Mouse (Mus musculus) embryonic fibroblast, embryonic 13.5 days (primary cell): ENCODE measurements at regions not wholly inside any gene's neighbourhood (a gene's known extent, or its start where the extent isn't known, plus 50 kb on each side); places are given as distances from the start of the nearest gene placed in this dataset.

Experiments
- H3K27ac ChIP-seq: 2 replicates; pipeline ENCODE4 v1.5.1; 2012; ENCODE audit warnings: low read length, control low read depth, inconsistent platforms; ENCODE audit not compliant: insufficient read depth
- H3K4me1 ChIP-seq: 2 replicates; pipeline ENCODE4 v1.6.1; 2011; ENCODE audit warnings: low read length; ENCODE audit not compliant: control insufficient read depth, insufficient read depth
- H3K4me3 ChIP-seq: 2 replicates; pipeline ENCODE4 v1.5.1; 2011; ENCODE audit warnings: mild to moderate bottlenecking, control low read depth, low read length; ENCODE audit not compliant: insufficient read depth
- CTCF ChIP-seq: IDR thresholded peaks from 2 replicates; pipeline ENCODE4 v1.5.1; 2011; ENCODE audit warnings: mild to moderate bottlenecking, control low read depth, low read length, moderate library complexity, borderline replicate concordance; ENCODE audit not compliant: insufficient read depth
- POLR2A ChIP-seq: IDR thresholded peaks from 2 replicates; pipeline ENCODE4 v1.6.1; 2011; ENCODE audit warnings: low read depth, mild to moderate bottlenecking, control low read depth, low read length, moderate library complexity

DNA sequence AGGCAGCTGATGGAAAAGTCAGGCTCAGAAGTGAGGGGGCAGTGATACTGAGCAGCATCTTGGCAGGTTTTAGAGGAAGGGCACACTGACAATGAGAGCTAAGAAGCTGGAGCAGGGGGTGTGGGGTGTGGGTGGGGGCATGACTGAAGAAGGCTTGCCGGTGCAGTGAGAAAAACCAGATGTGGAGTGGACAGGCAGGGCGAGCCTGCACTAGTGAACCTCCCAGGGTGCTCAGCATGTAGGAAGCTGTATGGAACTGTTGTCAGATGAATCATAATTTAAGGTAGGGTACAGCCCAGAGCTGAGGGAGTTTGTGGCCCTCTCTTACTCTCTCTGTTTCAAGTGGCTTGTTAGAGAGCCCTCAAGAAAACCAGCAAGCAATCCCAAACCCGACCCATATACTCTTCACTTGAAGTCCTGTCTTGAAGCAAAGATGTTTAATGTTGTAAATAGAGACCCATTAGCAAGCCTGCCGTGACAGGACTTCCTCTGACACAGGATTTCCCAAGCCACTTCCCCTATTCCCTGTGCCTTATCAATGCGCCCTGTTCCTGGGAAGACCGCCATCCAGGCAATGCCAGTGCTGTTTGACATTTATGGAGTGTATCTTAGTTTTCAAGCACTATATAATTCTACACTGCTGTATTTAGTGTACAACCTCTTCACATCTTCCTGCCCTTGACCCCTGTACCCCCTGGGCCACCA lies 90.4 kb upstream of the Npvf start:
- Histone ChIP-seq H3K27ac (no peak overlapping the region), H3K4me1 (no peaks in the 10 kb centered on the region)
- TF ChIP-seq CTCF (no peak), POLR2A (no peak)

GRCm38 (mm10) chr6:50753151-50753550 lies 98.9 kb upstream of the Npvf start:
- H3K27ac ChIP-seq, result no peak overlapping the region
- no peaks in the 10 kb centered on the region for H3K4me1 ChIP-seq
- TF ChIP-seq CTCF, result no peak
- no peak for TF ChIP-seq POLR2A
- no peak overlapping the region for H3K4me3 ChIP-seq

More for the DNA sequence above, 90.4 kb upstream of the Npvf start:
- no peak overlapping the region for H3K4me3 ChIP-seq

DNA sequence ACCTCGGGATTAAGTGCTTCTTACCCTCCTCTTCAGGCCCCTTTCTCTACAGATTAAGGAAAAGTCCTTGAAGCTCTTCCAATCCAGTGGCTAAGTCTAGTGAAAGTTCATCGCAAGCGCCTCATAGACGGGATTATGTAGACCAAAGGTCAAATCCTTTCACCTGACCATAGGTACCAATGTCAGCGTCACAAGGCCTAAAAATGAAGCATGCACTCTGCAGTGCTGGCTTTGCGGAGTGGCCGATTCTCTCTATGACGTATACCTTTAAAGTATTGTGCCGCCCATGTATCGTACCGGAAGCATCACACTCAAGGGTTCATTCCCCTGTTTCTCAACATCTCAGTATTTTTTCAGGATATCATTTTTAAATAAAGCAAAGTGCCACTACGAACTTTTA lies 100.5 kb upstream of the Npvf start:
- Histone ChIP-seq H3K4me3 (no peak overlapping the region), H3K4me1 (no peaks in the 10 kb centered on the region), H3K27ac (no peak overlapping the region)
- no peak for TF ChIP-seq POLR2A
- no peak for TF ChIP-seq CTCF

DNA sequence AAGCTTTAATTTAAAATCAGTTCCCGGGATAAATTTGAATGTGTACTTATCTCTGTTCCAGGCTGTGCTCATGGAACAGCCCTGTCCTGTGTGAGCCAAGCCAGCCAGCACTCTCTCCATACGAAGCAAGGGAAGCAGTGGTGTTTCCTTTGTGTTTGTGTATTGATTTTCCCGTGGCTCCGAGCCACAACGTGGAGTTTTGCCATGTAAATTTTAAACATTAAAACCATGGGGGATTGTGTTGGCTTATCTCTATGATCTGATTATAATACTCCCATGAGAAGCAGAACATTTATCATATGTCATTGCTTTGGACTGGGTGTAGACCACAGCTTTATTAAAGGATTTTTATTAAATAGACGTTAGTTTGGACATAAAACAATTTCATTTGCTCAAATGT lies 106.1 kb upstream of the Npvf start:
- no peak overlapping the region for H3K27ac ChIP-seq
- H3K4me1 ChIP-seq, result no peaks in the 10 kb centered on the region
- no peak for TF ChIP-seq POLR2A
- no peak for TF ChIP-seq CTCF
- no peak overlapping the region for H3K4me3 ChIP-seq

GRCm38 (mm10) chr6:50763121-50763520 lies 108.9 kb upstream of the Npvf start:
- no peaks in the 10 kb centered on the region for H3K4me1 ChIP-seq
- no peak overlapping the region for H3K4me3 ChIP-seq
- H3K27ac ChIP-seq, result no peak overlapping the region
- TF ChIP-seq CTCF (no peak), POLR2A (no peak)

- Histone ChIP-seq H3K27ac (no peak overlapping the region), H3K4me1 (no peaks in the 10 kb centered on the region), H3K4me3 (no peak overlapping the region)
- TF ChIP-seq POLR2A, result no peak
- TF ChIP-seq CTCF, result no peak
Observed at GRCm38 (mm10) chr6:50766442-50766915, 112.2 kb upstream of the Npvf start.

- Histone ChIP-seq H3K4me3 (no peak overlapping the region), H3K27ac (no peak overlapping the region), H3K4me1 (no peaks in the 10 kb centered on the region)
- TF ChIP-seq CTCF, result no peak
- no peak for TF ChIP-seq POLR2A
Observed at GRCm38 (mm10) chr6:50767126-50767525, 112.9 kb upstream of the Npvf start.

DNA sequence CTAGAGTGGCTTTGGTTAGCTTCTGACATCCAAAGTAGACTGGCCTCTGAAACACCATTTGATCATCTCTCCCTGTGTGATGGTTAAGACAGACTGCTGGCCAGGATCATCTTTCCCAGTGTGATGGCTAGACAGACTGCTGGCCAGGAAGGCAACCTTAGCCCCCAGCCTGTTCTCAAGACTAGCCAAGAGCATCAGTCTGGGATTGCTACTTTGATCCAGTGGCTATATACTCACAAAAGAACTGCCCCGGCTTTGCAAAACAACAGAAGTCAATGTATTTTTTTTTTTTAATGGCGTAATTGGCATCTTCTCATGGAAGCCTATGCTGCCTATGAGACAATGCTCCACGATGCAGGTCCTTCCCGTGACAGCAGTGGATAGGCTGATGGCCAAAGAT lies 113.6 kb upstream of the Npvf start:
- no peak overlapping the region for H3K4me3 ChIP-seq
- H3K4me1 ChIP-seq, result no peaks in the 10 kb centered on the region
- no peak overlapping the region for H3K27ac ChIP-seq
- TF ChIP-seq POLR2A (no peak), CTCF (no peak)

DNA sequence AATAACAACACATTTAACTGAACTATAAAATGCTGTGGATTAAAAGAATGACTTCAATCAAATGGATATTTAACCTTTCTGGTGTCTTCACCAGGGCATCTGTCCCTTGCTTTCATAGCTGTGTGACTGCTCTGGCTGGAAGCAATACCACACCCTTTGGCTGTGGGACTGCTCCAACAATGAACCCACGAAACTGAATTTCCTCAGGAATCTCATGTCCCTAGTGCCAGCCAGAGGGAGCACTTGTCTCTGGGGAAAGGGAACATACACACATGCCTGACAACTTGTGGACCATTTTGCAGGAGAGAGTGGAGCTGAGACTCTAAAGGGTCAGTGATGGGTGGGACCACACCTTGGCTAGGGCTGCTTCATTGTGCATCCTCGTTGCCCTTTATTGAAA lies 114.9 kb upstream of the Npvf start:
- H3K27ac ChIP-seq, result no peak overlapping the region
- no peaks in the 10 kb centered on the region for H3K4me1 ChIP-seq
- TF ChIP-seq POLR2A (no peak), CTCF (no peak)
- H3K4me3 ChIP-seq, result no peak overlapping the region

GRCm38 (mm10) chr6:50770481-50770880 lies 116.2 kb upstream of the Npvf start:
- Histone ChIP-seq H3K27ac (no peak overlapping the region), H3K4me3 (no peak overlapping the region), H3K4me1 (no peaks in the 10 kb centered on the region)
- TF ChIP-seq POLR2A, result no peak
- no peak for TF ChIP-seq CTCF
